Mouse (Mus musculus): ENCODE data around the gene Cntnap2.

Gene Cntnap2

GRCm38 (mm10) chr6:47319309-47319983 lies 2260.3 kb downstream of the Cntnap2 start:
- DNase-seq: no peak

- no peak for DNase-seq
Observed at GRCm38 (mm10) chr6:47323169-47323835, 2264.1 kb downstream of the Cntnap2 start.

GRCm38 (mm10) chr6:47323886-47324285 lies 2264.7 kb downstream of the Cntnap2 start:
- DNase-seq: no peak

GRCm38 (mm10) chr6:47328281-47328680 lies 2269.1 kb downstream of the Cntnap2 start:
- DNase-seq: no peak

- DNase-seq: peak; percentile 52
Observed at GRCm38 (mm10) chr6:47329212-47329611, 2270.1 kb downstream of the Cntnap2 start.

- DNase-seq: no peak
Observed at GRCm38 (mm10) chr6:47333016-47333415, 2273.9 kb downstream of the Cntnap2 start.

- DNase-seq: no peak
Observed at GRCm38 (mm10) chr6:47334377-47334776, 2275.2 kb downstream of the Cntnap2 start.

GRCm38 (mm10) chr6:47337300-47337699 lies 2278.1 kb downstream of the Cntnap2 start:
- DNase-seq: no peak

- peak; percentile 10 for DNase-seq
Observed at GRCm38 (mm10) chr6:47338113-47338512, 2279.0 kb downstream of the Cntnap2 start.

- DNase-seq: no peak
Observed at GRCm38 (mm10) chr6:47340813-47341502, 2281.8 kb downstream of the Cntnap2 start.

GRCm38 (mm10) chr6:47341503-47341884 lies 2282.3 kb downstream of the Cntnap2 start:
- peak; percentile 68 for DNase-seq

GRCm38 (mm10) chr6:47343245-47343644 lies 2284.1 kb downstream of the Cntnap2 start:
- no peak for DNase-seq

- DNase-seq: no peak
Observed at GRCm38 (mm10) chr6:47344696-47345095, 2285.5 kb downstream of the Cntnap2 start.

- DNase-seq: no peak
Observed at GRCm38 (mm10) chr6:47350100-47350690, 2291.0 kb downstream of the Cntnap2 start.

All from kidney, postnatal 14 days (tissue).